Mouse (Mus musculus) kidney, adult 2 months (tissue): ENCODE results near the gene Hoxc11. TPM values are rescaled to one million over a fixed set of nuclear protein-coding genes. Genes with fewer than 3 reads are reported as not detected.

ENCODE experiments used
- DNase-seq: peaks from one replicate; pipeline ENCODE4 v3.0.0; 2021
- H3K27ac ChIP-seq: fragments of 200-500 bp; 2 replicates; pipeline ENCODE4 v1.5.1; 2012; ENCODE audit warnings: low read depth, low read length, control low read depth, inconsistent platforms; ENCODE audit not compliant: insufficient read depth
- H3K27me3 ChIP-seq: fragments of 200-500 bp; replicated peaks from 2 replicates; pipeline ENCODE4 v1.6.1; 2012; ENCODE audit warnings: mild to moderate bottlenecking, moderate library complexity, low read length, inconsistent platforms; ENCODE audit not compliant: control insufficient read depth, insufficient read depth
- H3K36me3 ChIP-seq: fragments of 200-500 bp; 2 replicates; pipeline ENCODE4 v1.6.1; 2012; ENCODE audit warnings: mild to moderate bottlenecking, moderate library complexity, low read length, inconsistent platforms; ENCODE audit not compliant: control insufficient read depth, insufficient read depth
- H3K4me1 ChIP-seq: fragments of 200-500 bp; 2 replicates; pipeline ENCODE4 v1.6.1; 2011; ENCODE audit warnings: low read length; ENCODE audit not compliant: control insufficient read depth, insufficient read depth
- H3K4me3 ChIP-seq: fragments of 200-500 bp; 2 replicates; pipeline ENCODE4 v1.5.1; 2011; ENCODE audit warnings: mild to moderate bottlenecking, low read depth, low read length, control low read depth; ENCODE audit not compliant: insufficient read depth
- CTCF ChIP-seq: fragments of 200-500 bp; conservative IDR thresholded peaks from 2 replicates; pipeline ENCODE4 v1.5.1; 2011; ENCODE audit warnings: low read depth, mild to moderate bottlenecking, control low read depth, low read length, moderate library complexity, mixed read lengths; ENCODE audit not compliant: insufficient read depth, insufficient read length
- POLR2A ChIP-seq: fragments of 200-500 bp; IDR thresholded peaks from one replicate; pipeline ENCODE4 v1.6.1; 2011; ENCODE audit warnings: low read depth, low read length, control low read depth
- WGBS: fragments of 180-500 bp; shearing (Covaris S2); methylation state at CpG from one replicate; pipeline ENCODE4 v1.1.7; 2018; 5-methylcytosine and 5-hydroxymethylcytosine counted together
- polyA plus RNA-seq: library from polyadenylated mRNA; depleted of rRNA; stranded (reverse); fragments of >200 nt; gene quantifications from 2 replicates; pipeline ENCODE4 v1.2.3, GENCODE M21; 2012

Gene Hoxc11
- polyA plus RNA-seq, 1 experiment: 0.25 TPM

DNA sequence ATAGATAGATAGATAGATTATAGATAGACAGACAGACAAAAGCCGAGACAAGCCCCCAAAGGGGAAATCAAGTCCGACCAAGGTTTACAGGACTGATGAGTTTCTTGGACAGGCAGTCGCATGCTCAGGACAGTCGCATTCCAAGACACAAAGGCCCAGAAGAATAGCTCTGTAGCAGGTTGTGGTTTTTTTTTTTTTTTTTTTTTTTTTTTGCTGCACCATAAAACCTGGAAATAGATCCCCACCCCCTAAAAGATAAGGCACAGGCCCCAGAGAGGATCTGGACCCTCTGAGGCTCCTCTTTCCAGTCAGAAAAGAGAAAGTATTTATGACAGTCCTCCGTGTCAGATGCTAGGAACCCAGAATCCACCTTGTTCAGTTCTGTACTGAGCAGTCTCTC lies 33.9 kb downstream of the Hoxc11 start:
- DNase-seq: no peak
- H3K36me3 ChIP-seq: no peaks in the 10 kb centered on the region
- TF ChIP-seq CTCF (no peak), POLR2A (no peak)
- no peak overlapping the region for H3K4me3 ChIP-seq
- 83% methylated on average over 5 of the region's 5 CpGs for WGBS
- no peaks in the 10 kb centered on the region for H3K27me3 ChIP-seq
- 0 out of 2 replicates have a peak, but pooled peaks cover 2% of the 10 kb centered on the region for H3K4me1 ChIP-seq
- no peak overlapping the region for H3K27ac ChIP-seq

- H3K4me1 ChIP-seq: 0 out of 2 replicates have a peak, but pooled peaks cover 2% of the 10 kb centered on the region
- H3K4me3 ChIP-seq: peak within 1 kb of the TSS; percentile 53
- peak within 1 kb of the TSS; percentile 47 for H3K27ac ChIP-seq
- DNase-seq: no peak
- TF ChIP-seq CTCF: no peak
- no peak for TF ChIP-seq POLR2A
- H3K36me3 ChIP-seq: no peaks in the 10 kb centered on the region
- H3K27me3 ChIP-seq: no peaks in the 10 kb centered on the region
- WGBS: 13% methylated on average over 69 of the region's 69 CpGs
These were observed 36.5 kb downstream of the Hoxc11 start, which contains the start of gene Hoxc8 for GRCm38 (mm10) chr15:102990461-102991397. Gene Hoxc8, plus strand, starts transcription at chr15:102990607.

DNA sequence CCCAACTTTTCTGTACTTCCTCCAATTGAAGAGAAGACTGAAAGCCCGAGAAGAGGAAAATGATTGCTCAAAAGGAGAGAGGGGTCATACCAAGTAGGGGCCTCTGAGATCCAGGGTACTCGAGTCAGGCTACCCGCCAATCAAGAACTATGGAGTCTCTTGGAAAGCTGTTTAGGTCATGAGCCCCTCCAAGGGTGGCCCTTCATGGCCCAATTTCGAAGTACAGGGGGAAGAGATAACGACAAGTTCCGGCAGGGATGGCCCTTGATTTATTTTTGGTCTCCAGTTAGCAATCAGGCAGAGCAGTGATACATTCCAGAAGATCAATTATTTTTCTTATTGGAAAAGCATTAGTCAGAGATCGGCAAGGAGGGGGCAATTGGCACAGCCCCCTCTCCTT lies 37.6 kb downstream of the Hoxc11 start:
- no peak for DNase-seq
- Histone ChIP-seq H3K36me3 (no peaks in the 10 kb centered on the region), H3K4me3 (peak overlapping the region; percentile 53; the same call in 1 of the 2 replicates), H3K4me1 (0 out of 2 replicates have a peak, but pooled peaks cover 2% of the 10 kb centered on the region), H3K27me3 (no peaks in the 10 kb centered on the region), H3K27ac (peak overlapping the region; percentile 47)
- 50% methylated on average over 7 of the region's 7 CpGs for whole genome bisulfite sequencing
- TF ChIP-seq CTCF (no peak), POLR2A (no peak)

DNA sequence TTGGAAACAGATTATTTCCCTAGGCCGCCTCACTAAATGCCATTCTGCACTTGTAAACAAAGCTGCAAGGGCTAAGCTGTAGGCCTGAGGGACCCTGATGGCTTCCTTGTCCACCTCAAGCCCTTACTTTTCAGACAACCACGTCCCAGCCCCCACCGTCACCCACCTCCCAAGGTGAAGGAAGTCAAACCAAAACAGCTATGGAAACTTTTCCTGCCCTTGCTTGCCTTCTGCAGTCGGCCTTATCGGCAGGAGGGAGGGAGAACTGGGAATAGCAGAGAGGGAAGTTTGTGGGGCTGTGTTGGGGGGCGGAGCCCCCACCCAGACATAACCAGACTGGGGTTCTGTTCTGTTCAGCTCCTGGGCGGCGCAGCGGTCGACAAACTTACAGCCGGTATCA lies 38.0 kb downstream of the Hoxc11 start:
- Histone ChIP-seq H3K27ac (peak overlapping the region; percentile 47), H3K4me1 (0 out of 2 replicates have a peak, but pooled peaks cover 2% of the 10 kb centered on the region), H3K27me3 (no peaks in the 10 kb centered on the region), H3K4me3 (peak overlapping the region; percentile 10), H3K36me3 (no peaks in the 10 kb centered on the region)
- TF ChIP-seq POLR2A (no peak), CTCF (no peak)
- WGBS: 44% methylated on average over 11 of the region's 11 CpGs
- DNase-seq: no peak

DNA sequence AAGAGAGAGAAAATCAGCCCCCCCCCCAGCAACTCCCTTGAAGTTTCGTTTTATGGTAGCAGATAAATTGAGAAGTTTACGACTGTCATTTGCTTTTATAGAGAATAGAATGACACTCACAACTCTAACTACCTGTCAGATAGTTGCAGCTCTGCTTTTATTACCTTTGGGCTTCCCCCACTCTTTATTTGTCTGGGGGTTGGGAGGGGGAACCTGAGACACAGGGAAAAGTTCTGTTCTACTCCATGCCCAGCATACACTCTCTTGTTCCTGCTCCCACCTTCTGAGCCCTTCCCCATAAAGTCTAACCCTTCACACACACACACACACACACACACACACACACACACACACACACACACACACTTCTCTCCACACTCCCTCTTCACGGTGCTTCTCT lies 38.6 kb downstream of the Hoxc11 start:
- 41% methylated on average over 3 of the region's 3 CpGs for WGBS
- Histone ChIP-seq H3K27me3 (no peaks in the 10 kb centered on the region), H3K4me1 (no peaks in the 10 kb centered on the region), H3K27ac (no peak overlapping the region; the same call in 1 of the 2 replicates), H3K36me3 (no peaks in the 10 kb centered on the region), H3K4me3 (no peak overlapping the region)
- DNase-seq: no peak
- TF ChIP-seq POLR2A (no peak), CTCF (no peak)

- no peak for DNase-seq
- H3K27ac ChIP-seq: no peak overlapping the region
- 41% methylated on average over 9 of the region's 9 CpGs for WGBS
- H3K4me3 ChIP-seq: no peak overlapping the region
- no peaks in the 10 kb centered on the region for H3K27me3 ChIP-seq
- no peaks in the 10 kb centered on the region for H3K36me3 ChIP-seq
- H3K4me1 ChIP-seq: peaks cover 4% of the 10 kb centered on the region; the same call in 1 of the 2 replicates
- TF ChIP-seq CTCF: no peak
- TF ChIP-seq POLR2A: no peak
These were observed 42.3 kb downstream of the Hoxc11 start for GRCm38 (mm10) chr15:102996548-102996947.

DNA sequence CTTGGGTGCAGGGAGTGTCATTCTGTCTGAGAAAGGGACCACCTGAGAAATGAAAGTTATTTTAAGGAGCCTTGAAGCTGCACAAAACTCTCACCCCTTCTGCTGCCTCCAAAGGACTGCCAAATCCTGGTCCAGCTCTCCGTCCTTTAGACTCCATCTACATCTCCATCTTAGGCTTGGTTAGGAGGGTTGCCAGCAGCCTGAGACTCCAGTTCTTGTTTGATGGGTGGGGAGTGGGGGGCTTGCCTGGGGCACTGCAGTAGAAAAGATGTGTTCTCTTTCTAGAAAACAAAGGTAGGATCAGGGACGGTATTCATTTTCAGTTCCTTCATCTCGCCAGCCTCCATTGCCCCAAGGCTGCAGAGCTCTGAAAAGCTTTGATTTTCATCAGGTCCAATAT lies 43.2 kb downstream of the Hoxc11 start:
- TF ChIP-seq POLR2A: no peak
- no peak for TF ChIP-seq CTCF
- Histone ChIP-seq H3K4me1 (peaks cover 10% of the 10 kb centered on the region), H3K27me3 (no peaks in the 10 kb centered on the region), H3K4me3 (peak overlapping the region; percentile 78), H3K27ac (peak overlapping the region; percentile 64; the same call in 1 of the 2 replicates), H3K36me3 (no peaks in the 10 kb centered on the region)
- peak; percentile 15 for DNase-seq
- WGBS: 34% methylated on average over 3 of the region's 3 CpGs
